Mouse (Mus musculus): Measurements from ENCODE around the gene Tmem120a. TPM values are rescaled to one million over a fixed set of nuclear protein-coding genes. Genes with fewer than 3 reads are reported as not detected.

The Tmem120a gene
- total RNA-seq, 2 experiments from 2014 or later, result 20.7 to 22.0 TPM

DNA sequence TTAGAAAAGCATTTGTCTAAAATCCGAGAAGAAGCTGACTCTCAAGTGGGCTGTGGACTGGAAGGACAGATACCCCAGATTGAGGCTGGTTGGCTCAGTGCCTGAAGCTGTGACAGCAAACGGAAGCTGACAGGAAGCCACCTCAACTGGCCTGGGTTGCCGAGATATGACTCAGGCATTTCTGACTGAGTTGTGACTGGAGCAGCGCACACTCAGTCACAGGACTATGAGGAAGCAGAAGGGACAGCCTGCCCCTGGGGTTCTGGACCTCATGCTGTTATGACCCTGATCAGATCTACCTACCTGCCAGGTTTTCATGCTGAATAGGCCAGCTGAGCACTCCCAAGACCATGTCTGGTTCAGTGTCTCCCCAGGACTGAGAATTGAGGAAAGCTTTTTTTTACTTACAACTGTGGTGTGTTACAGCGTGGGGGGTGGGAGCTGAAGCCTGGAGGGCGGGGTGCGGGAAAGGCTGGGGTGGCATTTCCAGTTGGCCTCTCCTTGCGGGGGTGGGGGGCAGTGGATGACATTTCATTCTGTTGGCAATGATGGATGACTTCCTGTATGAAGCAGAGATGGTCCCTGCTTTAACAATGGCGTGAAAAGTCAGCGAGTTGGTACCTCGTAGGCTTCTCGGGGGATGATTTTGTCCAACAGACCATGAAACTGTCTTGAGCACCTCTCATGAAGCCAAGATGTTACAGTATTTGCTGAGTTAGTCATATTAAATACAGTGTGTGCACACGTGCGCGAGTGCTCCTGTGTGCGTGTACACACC, 30.6 kb downstream of the Tmem120a start:
- peak; percentile 63 to 88 for DNase-seq (ENCODE audit: extremely low spot score in 1 of 2, low spot score in 2 of 2)
- intact Hi-C loops (cut with DNase I), result no loop called here

DNA sequence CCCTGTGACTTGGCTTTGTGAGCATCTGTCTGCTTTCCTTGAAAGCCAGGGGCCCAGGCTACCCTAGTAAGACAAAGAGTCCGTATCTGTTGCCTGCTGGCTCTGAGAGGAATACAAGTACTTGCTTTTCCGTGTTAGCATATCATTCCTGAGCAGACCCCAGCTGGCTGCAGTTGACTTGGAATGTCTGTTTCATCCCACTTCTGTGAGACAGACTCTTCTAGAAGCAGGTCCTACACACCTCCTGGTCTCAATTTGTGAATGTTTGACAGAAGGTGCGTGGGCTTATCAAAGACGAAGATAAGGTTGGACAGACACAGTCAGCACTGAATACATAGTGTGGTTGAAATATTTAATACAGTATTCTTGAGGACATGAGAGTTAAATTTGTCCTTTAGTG, 31.4 kb downstream of the Tmem120a start:
- intact Hi-C loops (cut with DNase I), result no loop called here

GRCm38 (mm10) chr5:135711582-135712355, 32.5 kb downstream of the Tmem120a start:
- intact Hi-C loops (cut with DNase I), result no loop called here
- DNase-seq (ENCODE audit: extremely low spot score in 1 of 2, low spot score in 2 of 2), result no peak

More for the DNA sequence above, 31.4 kb downstream of the Tmem120a start:
- peak in 1 of 2 experiments; percentile 59 for DNase-seq (ENCODE audit: extremely low spot score in 1 of 2, low spot score in 2 of 2)

GRCm38 (mm10) chr5:135710599-135711214, 33.5 kb downstream of the Tmem120a start:
- DNase-seq (ENCODE audit: extremely low spot score in 1 of 2, low spot score in 2 of 2), result no peak
- intact Hi-C loops (cut with DNase I), result no loop called here

DNA sequence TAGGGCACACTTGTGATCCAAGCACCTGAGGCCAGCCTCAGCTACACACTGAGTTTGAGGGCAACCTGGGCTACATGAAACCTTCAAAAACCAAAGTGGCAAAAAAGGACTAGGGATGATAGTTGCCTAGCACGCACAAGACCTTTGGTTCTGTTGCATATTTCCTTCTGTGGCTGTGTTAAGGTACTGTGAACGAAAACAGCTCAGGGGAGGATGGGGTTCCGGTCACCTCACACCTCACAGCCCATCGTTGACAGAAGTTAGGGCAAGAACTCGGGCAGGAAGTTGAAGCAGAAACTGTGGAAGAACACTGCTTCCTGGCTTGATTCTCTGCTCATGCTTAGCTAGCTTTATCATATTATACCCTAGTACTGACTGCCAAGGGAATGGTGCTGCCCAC, 34.5 kb downstream of the Tmem120a start:
- DNase-seq (ENCODE audit: extremely low spot score in 1 of 2, low spot score in 2 of 2), result no peak
- intact Hi-C loops (cut with DNase I), result no loop called here

GRCm38 (mm10) chr5:135707855-135708254, 36.4 kb downstream of the Tmem120a start:
- intact Hi-C loops (cut with DNase I), result no loop called here
- DNase-seq (ENCODE audit: extremely low spot score in 1 of 2, low spot score in 2 of 2), result no peak

GRCm38 (mm10) chr5:135707039-135707438, 37.2 kb downstream of the Tmem120a start:
- intact Hi-C loops (cut with DNase I), result no loop called here

DNA sequence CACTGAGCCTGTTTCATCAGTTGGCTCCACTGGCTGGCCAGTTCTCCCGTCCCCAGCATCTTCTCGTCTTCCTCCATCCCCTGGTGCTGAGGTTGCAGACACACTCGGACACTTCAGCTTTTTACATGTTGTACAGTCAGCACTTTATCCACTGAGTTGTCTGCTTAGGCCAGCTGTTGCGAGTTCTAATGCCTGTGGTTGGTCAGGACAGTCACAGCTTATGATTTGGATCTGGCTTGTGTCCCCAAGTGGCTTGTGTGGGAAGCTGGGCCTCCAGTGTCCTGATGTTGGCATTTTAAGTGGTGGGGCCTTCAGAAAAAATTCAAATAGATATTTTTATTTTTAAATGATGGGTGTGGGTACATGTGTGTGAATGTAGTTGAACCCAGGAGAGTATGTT, 38.9 kb downstream of the Tmem120a start:
- DNase-seq (ENCODE audit: extremely low spot score in 1 of 2, low spot score in 2 of 2), result no peak
- intact Hi-C loops (cut with DNase I), result no loop called here

More at GRCm38 (mm10) chr5:135707039-135707438, 37.2 kb downstream of the Tmem120a start:
- no peak for DNase-seq (ENCODE audit: extremely low spot score in 1 of 2, low spot score in 2 of 2)

DNA sequence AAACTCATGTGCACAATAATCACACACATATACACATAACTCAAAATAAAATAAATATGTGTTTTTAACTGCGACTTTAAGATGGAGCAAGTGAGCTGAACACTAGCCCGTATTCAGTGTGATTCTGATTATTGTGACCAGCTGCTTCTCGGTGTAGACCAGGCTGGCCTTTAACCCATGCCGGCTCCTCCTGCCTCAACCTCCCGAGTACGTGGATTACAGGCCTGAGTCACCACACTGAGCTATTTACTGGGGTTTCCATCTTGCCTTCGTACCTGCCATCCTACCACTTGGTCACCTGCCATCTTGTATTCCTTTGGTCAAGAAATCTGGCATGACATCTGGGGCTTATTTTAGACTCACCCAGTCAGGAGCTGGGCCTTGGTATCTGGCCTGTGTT, 40.8 kb downstream of the Tmem120a start:
- intact Hi-C loops (cut with DNase I), result no loop called here
- no peak for DNase-seq (ENCODE audit: extremely low spot score in 1 of 2, low spot score in 2 of 2)

GRCm38 (mm10) chr5:135702682-135703192, 41.5 kb downstream of the Tmem120a start:
- intact Hi-C loops (cut with DNase I), result no loop called here
- DNase-seq (ENCODE audit: extremely low spot score in 1 of 2, low spot score in 2 of 2), result peak in 1 of 2 experiments; percentile 66

- intact Hi-C loops (cut with DNase I), result no loop called here
- no peak for DNase-seq (ENCODE audit: extremely low spot score in 1 of 2, low spot score in 2 of 2)
Observed at GRCm38 (mm10) chr5:135702190-135702589, 42.1 kb downstream of the Tmem120a start.

DNA sequence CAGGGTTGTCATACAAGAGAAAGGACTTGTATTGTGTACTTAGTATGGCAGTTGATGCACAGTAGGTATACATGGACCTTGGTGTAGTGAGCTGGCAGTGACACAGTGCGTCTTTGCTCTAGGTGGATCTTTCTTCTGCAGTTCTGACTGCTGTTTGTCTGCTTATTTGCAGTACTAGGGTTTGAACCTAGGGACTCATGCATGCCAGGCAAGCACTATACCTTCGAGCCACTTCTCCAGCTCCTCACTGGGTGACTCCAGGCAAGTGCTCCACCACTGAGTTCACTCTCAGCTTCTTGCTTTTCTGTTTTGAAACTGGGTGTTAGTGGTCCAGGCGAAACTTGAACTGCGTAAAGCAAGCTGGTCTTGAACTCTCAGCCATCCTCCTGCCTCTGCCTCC, 42.6 kb downstream of the Tmem120a start:
- no peak for DNase-seq (ENCODE audit: extremely low spot score in 1 of 2, low spot score in 2 of 2)
- intact Hi-C loops (cut with DNase I), result no loop called here

DNA sequence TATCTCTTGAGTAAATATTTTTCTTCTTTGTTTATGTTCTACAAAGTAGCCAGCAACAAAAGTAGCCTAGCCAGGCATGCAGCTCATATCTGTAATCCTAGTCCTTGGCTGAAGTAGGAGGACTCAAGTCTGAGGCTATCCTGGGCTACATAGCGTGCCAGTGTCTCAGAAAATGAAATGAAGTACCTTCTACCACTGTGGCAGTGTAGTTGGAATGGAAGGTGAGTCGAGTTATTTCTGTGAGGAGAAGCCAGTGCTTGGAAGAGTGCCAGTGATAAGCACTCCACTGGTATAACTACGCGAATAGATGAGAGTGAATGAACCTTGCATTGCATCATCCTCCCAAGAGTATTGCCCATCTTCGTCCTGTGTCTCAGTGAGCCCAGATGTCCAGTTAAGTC, 46.5 kb downstream of the Tmem120a start:
- intact Hi-C loops (cut with DNase I), result no loop called here
- DNase-seq (ENCODE audit: extremely low spot score in 1 of 2, low spot score in 2 of 2), result no peak

DNA sequence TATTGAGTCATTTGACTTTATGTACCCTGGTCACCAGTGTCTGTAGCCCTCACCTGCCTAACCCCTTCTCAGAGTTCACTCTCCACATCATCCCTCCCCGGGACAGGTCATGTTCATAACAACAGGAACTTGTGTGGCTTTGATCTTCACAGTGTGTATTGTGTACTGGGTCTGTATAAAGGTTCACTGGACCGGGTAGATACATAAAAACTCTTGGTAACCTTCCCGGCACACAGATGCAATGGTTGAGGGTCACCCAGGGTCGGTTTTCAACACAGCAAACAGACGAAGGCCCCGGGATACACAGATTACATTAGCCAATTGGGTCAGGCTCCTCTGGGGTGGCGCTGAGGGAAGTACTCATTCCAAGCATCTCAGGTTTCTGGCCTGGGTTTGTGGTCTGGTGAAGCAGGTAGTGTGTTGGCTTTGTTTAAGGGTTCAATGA, 48.9 kb downstream of the Tmem120a start:
- DNase-seq (ENCODE audit: extremely low spot score in 1 of 2, low spot score in 2 of 2), result peak in 1 of 2 experiments; percentile 41
- intact Hi-C loops (cut with DNase I), result no loop called here

DNA sequence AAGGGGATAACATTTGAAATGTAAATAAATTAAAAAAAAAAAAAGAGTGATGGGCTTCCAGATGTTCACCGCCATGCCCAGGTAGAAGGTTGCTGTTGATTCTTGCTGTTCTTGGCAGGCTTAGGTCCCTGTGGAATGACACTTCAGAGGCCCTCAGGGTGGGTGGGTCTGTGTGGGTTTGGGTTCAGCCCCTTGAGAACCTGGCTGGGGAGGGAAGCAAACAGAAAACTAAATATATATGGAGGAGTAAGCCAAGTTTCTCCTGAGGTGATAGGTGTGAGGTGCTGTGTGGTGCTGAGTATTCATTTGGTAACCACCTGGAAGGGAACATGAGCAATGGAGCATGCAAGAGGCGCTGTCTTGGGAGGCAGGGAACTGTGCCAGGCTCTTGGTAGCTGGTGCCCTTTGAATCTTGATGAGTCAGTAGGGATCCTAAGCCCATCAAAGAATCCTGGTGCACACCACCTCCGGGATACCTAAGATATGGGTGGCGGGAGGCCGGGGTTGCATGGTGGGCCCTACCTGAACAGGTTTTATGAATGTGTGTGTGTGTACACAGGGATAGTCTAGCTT, 50.9 kb downstream of the Tmem120a start:
- intact Hi-C loops (cut with DNase I), result no loop called here
- no peak for DNase-seq (ENCODE audit: extremely low spot score in 1 of 2, low spot score in 2 of 2)

GRCm38 (mm10) chr5:135691266-135691665, 53.0 kb downstream of the Tmem120a start:
- intact Hi-C loops (cut with DNase I), result no loop called here
- DNase-seq (ENCODE audit: extremely low spot score in 1 of 2, low spot score in 2 of 2), result no peak

GRCm38 (mm10) chr5:135690401-135690800, 53.8 kb downstream of the Tmem120a start:
- intact Hi-C loops (cut with DNase I), result no loop called here
- DNase-seq (ENCODE audit: extremely low spot score in 1 of 2, low spot score in 2 of 2), result no peak
